Mouse (Mus musculus) left cerebral cortex, postnatal 14 days (tissue): ENCODE measurements around the gene Igsf3. TPM values are rescaled to one million over a fixed set of nuclear protein-coding genes. Genes with fewer than 3 reads are reported as not detected.

Experiments
- DNase-seq, 2 experiments: peaks; one replicate each; pipeline ENCODE4 v3.0.0; 2021 to 2022; ENCODE audit warnings: low spot score in 2 of 2, mixed read lengths in 1 of 2
- intact Hi-C: fragments of 180-260 bp; cut with DNase I; formaldehyde crosslinking; loops from one replicate; pipeline ENCODE4 v1.15.1; 2025
- long read RNA-seq, 2 experiments: library from polyadenylated mRNA; stranded (forward); transcript quantifications; one replicate each; pipeline ENCODE4 v2.0.0; 2021
- total RNA-seq, 2 experiments: library from RNA; stranded (reverse); gene quantifications; 2 replicates each; pipeline ENCODE4 v1.2.3; 2021

Igsf3 gene
- total RNA-seq, result 10 to 100 TPM; 26.5 to 28.2 TPM
- long read RNA-seq, experiment 1, partial matches to known transcripts, result 1 of 3 reads
- long read RNA-seq, experiment 1, other reads (novel, unspliced or antisense), result 2 of 3 reads
- long read RNA-seq, experiment 2, partial matches to known transcripts, result 0 of 1 reads
- long read RNA-seq, experiment 2, other reads (novel, unspliced or antisense), result 1 of 1 reads

DNA sequence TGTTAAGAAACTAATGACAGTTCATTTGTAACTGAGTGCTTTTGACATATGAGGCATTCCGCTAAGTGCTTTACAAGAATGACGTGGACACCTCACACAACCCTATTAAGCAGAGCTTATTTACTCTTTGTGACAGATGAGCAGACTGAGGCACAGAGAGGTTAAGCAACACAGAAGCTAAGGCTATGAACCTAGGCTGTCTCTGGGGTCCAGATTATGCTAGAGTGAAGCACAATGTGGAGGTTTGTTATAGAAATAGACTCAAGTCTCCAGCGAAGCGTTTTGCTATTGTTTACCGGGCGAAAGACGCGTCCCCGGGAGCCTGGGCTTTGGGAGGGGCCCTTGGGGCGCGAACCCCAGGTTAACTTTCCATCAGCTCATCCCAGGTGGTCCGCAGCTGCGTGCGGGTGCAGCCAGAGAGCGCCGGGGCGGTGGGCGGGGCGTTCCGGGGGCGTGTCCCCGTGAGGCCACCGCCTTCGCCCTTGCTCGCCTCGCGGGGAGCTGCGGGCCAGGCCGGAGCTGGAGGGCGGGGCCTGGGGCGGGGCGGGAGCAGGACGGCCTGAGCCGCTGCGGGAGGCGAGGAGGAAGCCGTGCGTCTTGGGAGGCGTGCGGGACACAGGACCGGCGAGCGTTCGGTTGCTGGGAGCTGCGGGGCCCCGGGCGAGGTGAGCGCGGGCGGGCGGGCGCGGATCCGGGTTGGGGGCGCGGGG, at the start of gene Igsf3:
Gene Igsf3, plus strand, starts transcription at position 546 of the 710 bp plus-strand sequence.
- DNase-seq, result peak in 1 of 2 experiments; percentile 47
- intact Hi-C loops, result loop anchor here (5.0 kb wide), 1 partner anchor 86 kb away; no protein-coding TSS in a partner anchor

DNA sequence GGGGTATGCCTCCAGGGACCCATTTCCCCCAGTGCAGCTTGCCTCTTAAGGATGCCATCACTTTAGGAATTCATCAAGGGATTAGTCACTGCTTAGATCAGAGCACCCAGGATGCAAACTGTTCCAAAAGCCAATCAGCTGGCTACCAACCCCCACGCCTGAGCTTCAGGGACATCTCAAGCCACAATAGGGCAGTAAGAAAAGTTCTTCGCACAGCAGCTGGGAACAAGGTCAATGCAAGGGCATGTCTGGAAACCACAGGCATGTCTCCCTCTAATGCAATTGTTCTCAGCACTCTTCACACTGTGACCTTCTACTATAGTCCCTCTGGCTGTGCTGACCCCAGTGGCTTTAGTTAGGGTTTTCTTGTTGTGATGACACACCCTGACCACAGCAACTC, 49.6 kb upstream of the Igsf3 start:
- no peak for DNase-seq
- intact Hi-C loops, result no loop called here

DNA sequence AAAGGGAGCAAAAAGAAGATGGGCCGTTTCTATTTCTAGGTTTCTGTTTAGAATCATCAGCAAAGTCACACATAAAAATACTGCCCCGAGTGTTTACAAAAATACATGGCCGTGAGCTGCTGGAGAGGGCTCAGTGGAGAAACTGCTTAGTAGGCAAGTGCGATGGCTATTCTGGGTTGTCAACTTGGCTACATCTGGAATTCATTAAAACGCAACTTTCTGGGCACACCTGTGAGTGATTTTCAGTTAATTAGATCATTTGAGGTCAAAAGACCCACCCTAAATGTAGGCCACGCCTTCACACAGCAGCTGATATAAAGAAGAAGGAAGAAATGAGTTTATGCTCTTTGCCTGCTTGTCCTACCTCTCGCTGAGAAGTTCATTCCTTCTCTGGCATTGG, 48.3 kb upstream of the Igsf3 start:
- DNase-seq, result no peak
- intact Hi-C loops, result no loop called here

DNA sequence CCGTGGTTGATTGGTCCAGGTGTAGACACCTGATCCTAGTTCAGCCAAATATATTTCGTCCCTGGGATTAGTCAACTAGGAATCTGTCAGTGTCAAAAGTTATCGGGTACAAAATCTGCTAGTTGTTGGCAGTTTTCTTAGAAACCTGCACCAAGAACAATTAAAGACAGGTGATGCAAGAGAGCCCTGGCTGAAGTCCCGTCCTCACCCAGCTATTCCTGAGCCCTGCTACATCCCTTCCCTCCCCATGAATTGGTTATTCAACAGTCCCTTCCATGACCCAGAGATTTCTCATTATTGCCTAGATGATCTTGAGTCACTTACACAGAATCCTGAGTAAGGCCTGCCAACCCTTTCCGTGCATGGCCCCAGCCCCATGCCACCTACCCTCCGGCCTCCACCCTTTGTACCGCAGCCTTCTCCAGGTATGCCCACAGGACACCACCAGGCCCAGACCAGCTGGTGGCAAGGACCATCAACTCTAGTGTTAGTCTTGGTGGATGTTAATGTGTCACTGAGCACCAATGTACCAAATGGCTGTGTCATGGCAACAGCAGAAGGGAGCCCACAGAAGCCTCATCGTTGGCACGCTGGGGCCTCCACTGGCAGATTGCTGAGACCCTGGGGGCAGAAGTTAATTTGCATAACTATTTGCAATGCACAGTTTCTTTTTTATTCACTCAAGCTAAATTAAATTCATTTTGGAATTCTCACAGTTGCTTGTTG, 33.5 kb upstream of the Igsf3 start:
- intact Hi-C loops, result no loop called here
- DNase-seq, result peak in 1 of 2 experiments; percentile 50

DNA sequence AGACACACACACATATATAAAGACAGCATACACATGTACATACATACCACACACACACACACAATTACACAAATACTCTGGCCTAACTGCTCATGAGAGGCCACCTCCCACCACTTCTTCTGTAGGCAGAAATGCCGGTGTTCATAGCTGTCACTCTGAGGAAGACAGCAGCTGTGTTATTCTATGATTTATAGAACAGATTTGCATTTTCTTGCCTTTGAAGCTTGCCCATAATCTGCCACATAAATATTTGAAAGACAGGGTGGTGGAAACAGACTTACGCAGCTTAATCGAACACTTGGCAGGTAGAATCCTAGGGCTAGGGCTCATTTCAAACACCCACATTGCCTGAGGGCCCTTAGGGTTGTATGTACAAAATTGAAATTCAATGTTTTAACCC, 32.6 kb upstream of the Igsf3 start:
- intact Hi-C loops, result no loop called here
- peak in 1 of 2 experiments; percentile 34 for DNase-seq

- intact Hi-C loops, result no loop called here
- no peak for DNase-seq
Observed at GRCm38 (mm10) chr3:101345299-101345698, 31.6 kb upstream of the Igsf3 start.

DNA sequence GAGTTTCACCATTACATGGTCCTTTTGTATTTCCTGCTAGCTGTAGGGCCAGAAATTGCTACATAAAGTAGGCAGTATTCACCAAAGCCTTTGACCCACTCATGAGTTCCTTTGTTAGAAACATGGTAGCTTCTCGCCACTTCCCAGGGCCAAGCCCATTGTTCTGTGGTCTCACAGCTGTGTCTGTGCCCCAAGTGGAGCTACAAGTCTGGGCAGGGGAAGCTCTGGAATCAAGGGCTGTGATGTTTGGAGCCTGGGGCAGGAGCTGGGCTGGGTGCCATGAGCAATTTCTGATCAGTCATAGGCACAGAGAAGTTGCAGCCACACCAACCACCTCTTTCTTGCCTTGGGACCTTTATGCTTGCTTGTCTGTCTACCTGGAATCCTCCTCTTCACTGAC, 30.1 kb upstream of the Igsf3 start:
- no peak for DNase-seq
- intact Hi-C loops, result no loop called here

- no peak for DNase-seq
- intact Hi-C loops, result no loop called here
Observed at GRCm38 (mm10) chr3:101348501-101349161, 28.3 kb upstream of the Igsf3 start.

GRCm38 (mm10) chr3:101349542-101350307, 27.2 kb upstream of the Igsf3 start:
- intact Hi-C loops, result no loop called here
- peak in 1 of 2 experiments; percentile 41 for DNase-seq

GRCm38 (mm10) chr3:101350406-101350805, 26.5 kb upstream of the Igsf3 start:
- intact Hi-C loops, result no loop called here
- no peak for DNase-seq

GRCm38 (mm10) chr3:101354490-101354889, 22.4 kb upstream of the Igsf3 start:
- intact Hi-C loops, result no loop called here
- DNase-seq, result no peak

DNA sequence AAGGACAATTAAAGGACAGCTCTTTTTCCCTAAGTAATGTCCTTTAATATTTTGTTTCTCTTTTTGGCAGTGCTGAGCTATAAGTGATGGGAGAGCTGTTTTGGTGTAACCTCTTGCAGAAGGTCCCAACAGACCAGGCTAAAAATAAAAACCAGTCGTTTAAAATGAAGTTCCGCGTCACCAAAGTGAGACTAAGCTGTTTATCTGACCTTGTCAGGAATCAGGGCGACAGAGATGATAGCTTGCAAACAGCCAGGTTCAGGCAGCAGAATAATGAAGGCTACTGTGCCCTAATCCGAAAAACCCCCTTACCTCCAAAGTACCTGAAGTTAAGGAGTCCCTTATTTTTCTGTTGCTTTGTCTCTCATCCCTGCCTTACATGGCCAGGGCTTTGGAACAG, 21.2 kb upstream of the Igsf3 start:
- DNase-seq, result no peak
- intact Hi-C loops, result no loop called here

DNA sequence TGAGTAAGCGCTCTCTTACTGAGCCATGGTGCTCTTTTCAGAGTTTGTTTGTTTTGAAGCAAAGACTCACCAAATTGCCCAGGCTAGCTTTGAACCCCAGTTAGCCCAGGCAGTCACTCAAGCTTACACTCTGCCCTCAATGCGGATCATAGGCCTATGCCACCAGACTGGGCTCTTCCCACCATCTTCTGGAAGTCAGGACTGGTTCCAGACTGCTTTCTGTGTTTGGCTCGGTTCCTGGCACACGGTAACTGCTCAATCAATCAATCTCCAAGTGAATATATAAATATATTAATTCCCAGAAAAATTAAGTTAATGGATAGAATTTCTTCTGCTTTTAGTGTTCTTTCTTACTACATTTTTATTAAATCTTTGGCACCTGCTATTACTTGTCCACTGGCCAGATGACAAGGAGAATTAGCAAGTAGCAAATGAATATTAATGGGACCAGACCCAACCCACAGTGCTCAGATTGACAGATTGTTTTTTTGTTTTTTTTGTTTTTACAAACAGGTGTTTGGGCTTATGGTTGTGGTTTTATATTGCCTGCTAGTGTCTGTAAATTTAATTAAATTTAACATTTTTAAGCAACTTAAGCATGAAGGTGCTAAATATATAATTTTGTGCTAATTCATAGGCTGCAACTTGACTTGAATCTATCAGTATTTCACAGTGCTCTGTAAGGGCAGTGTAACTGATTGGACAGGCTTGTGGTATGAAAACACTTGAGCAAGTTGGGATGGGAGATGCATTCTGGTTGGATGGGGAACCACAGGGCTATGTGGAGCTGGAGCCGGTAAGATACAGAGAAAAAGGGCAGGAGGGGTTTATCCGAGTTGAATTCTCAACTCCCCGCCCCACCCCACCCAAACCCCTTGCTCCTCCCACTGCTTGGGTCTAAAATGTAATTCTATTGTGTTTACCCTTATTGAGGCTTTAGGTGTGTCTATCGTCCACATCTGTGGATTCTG, 20.0 kb upstream of the Igsf3 start:
- no peak for DNase-seq
- intact Hi-C loops, result no loop called here

DNA sequence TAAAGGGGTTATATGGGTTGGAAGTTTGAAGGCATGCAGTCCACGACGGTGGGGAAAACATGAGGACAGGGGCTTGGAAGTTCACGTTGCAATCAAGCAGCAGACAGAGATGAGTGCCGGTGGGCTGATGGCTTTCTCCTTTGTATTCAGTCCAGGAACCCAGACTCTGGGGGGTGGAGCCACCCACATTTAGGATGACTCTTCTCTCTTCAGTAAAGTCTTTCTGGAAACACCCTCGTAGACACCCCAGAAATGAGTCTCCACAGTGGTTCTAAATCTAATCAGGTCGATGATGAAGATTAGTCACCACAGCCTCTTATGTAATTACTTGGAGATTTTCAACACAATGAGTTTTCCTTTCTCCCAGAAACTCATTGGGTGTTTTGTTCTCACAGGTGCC, 16.1 kb upstream of the Igsf3 start:
- intact Hi-C loops, result no loop called here
- no peak for DNase-seq

DNA sequence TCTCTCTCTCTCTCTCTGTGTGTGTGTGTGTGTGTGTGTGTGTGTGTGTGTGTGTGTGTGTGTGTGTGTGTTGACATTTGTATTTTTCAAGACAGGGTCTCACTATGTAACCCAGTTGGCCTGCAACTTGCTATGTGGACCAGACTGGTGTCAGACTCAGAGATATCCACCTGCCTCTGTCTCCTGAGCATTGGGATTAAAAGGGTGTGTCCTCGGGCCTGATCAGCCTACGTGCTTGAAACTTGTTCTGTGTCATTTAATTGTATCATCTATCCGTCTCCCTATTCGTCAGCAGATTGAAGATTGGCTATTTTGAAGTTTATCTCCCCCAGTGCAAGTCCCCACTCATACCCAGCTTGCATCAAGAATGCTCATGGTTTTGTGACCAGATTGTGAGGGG, 14.5 kb upstream of the Igsf3 start:
- intact Hi-C loops, result no loop called here

DNA sequence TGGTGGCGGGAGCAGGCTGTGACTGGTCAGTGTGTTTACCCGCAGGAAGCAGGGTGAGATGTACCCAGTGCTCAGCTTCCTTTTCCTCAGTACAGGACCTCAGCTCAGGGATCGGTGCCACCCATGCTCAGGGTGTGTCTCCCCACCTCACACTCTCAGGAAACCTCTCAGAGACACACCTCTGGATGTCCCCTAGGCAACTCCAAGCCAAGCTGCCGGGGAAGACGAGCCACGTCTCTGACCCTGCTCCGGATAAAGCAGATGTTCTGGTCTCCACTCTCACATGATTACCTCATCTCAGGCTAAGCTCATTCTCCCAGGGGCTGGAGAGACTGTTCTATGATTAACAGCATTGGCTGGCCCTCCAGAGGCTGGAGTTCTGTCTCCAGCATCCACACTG, 13.3 kb upstream of the Igsf3 start:
- intact Hi-C loops, result no loop called here
- DNase-seq, result no peak

More for the DNA sequence above, 14.5 kb upstream of the Igsf3 start:
- DNase-seq, result no peak

DNA sequence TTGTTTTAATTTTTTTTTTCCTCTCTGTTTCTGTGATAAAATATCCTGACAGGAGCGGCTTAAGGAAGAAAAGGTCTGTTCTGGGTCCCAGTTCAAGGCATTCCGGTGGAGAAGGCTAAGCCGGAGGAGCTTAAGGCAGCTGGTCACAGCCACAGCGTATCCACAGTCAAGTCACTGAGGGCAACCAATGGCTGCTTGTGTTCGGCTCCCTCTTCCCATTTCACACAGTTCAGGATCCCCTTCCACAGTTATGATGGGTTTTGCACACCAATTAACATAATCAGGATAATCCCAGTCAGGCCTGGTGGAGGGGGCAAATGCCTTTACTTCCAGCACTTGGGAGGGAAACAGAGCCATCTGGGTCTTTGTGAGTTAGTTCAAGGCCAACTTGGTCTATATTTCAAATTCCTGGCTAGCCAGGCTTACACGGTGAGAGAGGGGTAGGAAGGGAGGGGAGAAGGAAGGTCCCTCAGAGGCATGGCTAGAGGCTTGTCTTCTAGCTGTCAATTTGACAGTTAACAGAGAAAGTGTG, 11.7 kb upstream of the Igsf3 start:
- no peak for DNase-seq
- intact Hi-C loops, result no loop called here

GRCm38 (mm10) chr3:101365911-101366310, 11.0 kb upstream of the Igsf3 start:
- DNase-seq, result no peak
- intact Hi-C loops, result no loop called here
